Mouse (Mus musculus) yolk sac, embryonic 10.5 days (tissue): Measurements from ENCODE around the gene Tomm20.
"Not testable (repeated sequence)": the region's sequence is repeated elsewhere in the genome, so short reads cannot be mapped to it uniquely, and the experiment has no call there.

ENCODE experiments used
- DNase-seq: peaks from one replicate; pipeline ENCODE4 v3.0.0-alpha.2; 2017; ENCODE audit warnings: low spot score

The Tomm20 gene

DNA sequence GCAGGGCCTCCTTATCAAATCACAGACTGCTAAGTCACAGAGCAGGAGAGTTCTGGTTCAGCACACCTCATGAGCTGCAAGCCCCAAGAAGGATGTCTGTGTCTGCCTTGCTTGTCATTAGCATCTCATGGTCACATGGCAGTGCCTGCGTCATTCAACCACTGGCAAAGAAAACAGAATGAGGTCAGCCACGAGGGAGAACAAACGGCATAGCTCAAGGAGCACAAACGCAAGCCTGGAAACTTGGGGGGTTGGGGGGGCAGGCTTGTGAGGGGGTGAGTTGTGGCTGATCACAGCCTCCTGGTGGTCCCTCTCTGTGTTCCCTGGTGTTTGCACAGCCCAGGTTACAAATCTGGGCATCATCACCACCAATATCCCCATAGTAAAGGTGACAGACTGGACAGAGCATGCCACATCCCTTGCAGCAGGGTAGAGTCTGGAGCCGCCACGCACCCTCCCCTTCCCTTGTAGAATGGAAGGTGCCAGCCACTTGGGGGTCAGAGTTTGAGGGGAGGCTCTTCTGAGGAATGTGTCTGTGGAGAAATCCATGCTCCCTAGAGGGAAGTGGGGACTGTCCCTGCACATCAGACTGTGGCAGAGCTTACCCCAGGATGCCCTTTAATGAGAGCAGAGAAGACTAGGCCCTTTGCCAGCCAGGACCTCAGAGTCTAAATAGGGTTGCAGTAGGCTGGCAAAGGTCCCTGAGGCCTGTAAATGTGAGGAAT is 61.3 kb downstream of the Tomm20 start:
- DNase-seq = no peak

DNA sequence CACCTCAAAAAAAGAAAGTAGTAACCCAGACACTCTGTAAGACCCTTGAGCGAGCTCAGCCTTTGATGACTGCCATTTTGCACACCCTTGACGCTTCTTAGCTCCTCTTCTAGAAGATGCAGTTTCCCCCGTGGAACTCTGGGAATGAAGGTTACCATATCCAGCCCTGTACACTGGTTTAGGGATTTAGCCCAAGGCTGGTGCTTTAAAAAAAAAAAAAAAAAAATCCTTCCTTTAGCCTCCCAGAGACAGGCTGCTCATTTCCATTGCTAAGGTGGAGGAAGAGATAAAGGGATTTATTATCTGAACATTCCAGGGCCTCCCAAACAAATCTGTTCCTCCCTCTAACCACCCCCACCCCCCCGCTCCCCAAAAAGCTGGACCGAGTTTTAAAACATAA is 61.9 kb downstream of the Tomm20 start:
- no peak for DNase-seq

DNA sequence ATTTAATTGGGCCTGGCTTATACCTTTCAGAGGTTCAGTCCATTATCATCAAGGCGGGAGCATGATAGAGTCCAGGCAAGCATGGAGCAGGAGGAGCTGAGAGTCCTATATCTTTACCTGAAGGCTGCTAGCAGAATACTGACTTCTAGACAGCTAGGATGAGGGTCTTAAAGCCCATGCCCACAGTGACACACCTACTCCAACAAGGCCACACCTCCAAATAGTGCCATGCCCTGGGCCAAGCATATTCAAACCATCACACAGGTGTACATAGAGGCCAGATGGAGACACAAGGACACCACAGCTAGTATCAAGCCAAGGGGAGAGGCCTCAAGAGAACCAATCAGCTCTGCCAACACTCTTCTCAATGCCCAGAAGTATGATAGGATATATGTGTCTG is 63.1 kb downstream of the Tomm20 start:
- not testable (repeated sequence) for DNase-seq

DNA sequence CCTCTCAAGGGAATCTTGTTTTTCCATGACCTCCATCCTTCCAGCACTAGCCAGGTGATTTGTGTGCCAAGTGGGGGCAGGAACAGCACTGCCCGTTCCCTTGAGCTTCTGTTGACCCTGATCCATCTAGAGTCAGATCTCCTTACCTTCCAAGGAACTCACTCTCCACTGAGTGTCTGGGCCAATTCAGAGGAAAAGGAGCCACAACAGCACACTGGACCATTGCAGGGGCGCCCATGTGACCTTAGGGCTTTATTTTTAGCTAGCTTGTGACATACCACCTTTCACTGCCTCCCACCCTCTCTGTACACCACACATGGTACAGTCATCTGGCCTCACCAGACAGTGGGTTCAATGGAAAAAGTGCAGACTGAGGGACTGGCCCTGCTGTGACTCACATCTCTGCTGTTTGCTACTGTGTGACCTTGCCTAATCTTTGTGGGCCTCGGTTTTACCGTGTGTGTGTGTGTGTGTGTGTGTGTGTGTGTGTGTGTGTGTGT is 64.0 kb downstream of the Tomm20 start:
- DNase-seq = no peak
